Mouse (Mus musculus) B cell, adult (primary cell): ENCODE results near the gene Cmc2. TPM values are rescaled to one million over a fixed set of nuclear protein-coding genes. Genes with fewer than 3 reads are reported as not detected.

Experiments
- total RNA-seq: library from RNA; stranded (reverse); gene quantifications from 4 replicates; pipeline ENCODE4 v1.2.4, GENCODE M21; 2023; ENCODE audit not compliant: inconsistent age

The Cmc2 gene
- 4.5 to 9.4 TPM (median 5.7 TPM) in 4 replicates for total RNA-seq

GRCm38 (mm10) chr8:116921337-116922059, at the start of gene Cmc2, which contains the start of gene Cenpn:
Cmc2 (minus strand) TSS chr8:116921455.
Cenpn (plus strand) TSS chr8:116921730.

GRCm38 (mm10) chr8:116943161-116943554, 21.9 kb upstream of the Cmc2 start, which contains the start of gene Atmin:
Atmin (plus strand) TSS chr8:116943393.

Other genes starting within 250 kb of the Cmc2 start
- gene Cdyl2, start 188.5 kb downstream of the Cmc2 start, total RNA-seq = 12.2 to 14.0 TPM (median 13.2 TPM) in 4 replicates
- 5.3 to 12.5 TPM (median 7.4 TPM) in 4 replicates for gene Cenpn, start 275 bp upstream of the Cmc2 start, total RNA-seq
- 17.4 to 21.0 TPM (median 19.0 TPM) in 4 replicates for gene Atmin, start 21.9 kb upstream of the Cmc2 start, total RNA-seq
- 0.19 to 0.80 TPM (median 0.35 TPM) in 4 replicates for gene 1700030J22Rik, start 57.5 kb upstream of the Cmc2 start, total RNA-seq
- gene Gcsh, start 72.1 kb upstream of the Cmc2 start, total RNA-seq = 7.7 to 11.8 TPM (median 9.9 TPM) in 4 replicates
- gene Pkd1l2, start 161.0 kb upstream of the Cmc2 start, total RNA-seq = not detected in 4 replicates
- not detected in 4 replicates for gene Bco1, start 174.4 kb upstream of the Cmc2 start, total RNA-seq
- gene Gan, start 236.7 kb upstream of the Cmc2 start, total RNA-seq = 9.4 to 11.8 TPM (median 10.9 TPM) in 4 replicates